Mouse (Mus musculus): ENCODE data around the gene Ankrd6.

Gene Ankrd6

GRCm38 (mm10) chr4:32905913-32906312, 44.7 kb downstream of the Ankrd6 start:
- DNase-seq (ENCODE audit: low read depth, low spot score) = no peak

GRCm38 (mm10) chr4:32905381-32905780, 45.3 kb downstream of the Ankrd6 start:
- DNase-seq (ENCODE audit: low read depth, low spot score) = no peak

GRCm38 (mm10) chr4:32903826-32904225, 46.8 kb downstream of the Ankrd6 start:
- DNase-seq (ENCODE audit: low read depth, low spot score) = no peak

GRCm38 (mm10) chr4:32899051-32899450, 51.6 kb downstream of the Ankrd6 start:
- DNase-seq (ENCODE audit: low read depth, low spot score) = no peak

GRCm38 (mm10) chr4:32891341-32891740, 59.3 kb downstream of the Ankrd6 start:
- DNase-seq (ENCODE audit: low read depth, low spot score) = no peak

GRCm38 (mm10) chr4:32890735-32891098, 59.9 kb downstream of the Ankrd6 start:
- no peak for DNase-seq (ENCODE audit: low read depth, low spot score)

- DNase-seq (ENCODE audit: low read depth, low spot score) = peak; percentile 10
Measured at GRCm38 (mm10) chr4:32889996-32890734, 60.5 kb downstream of the Ankrd6 start.

- no peak for DNase-seq (ENCODE audit: low read depth, low spot score)
Measured at GRCm38 (mm10) chr4:32889246-32889645, 61.4 kb downstream of the Ankrd6 start.

GRCm38 (mm10) chr4:32886479-32886878, 64.2 kb downstream of the Ankrd6 start:
- no peak for DNase-seq (ENCODE audit: low read depth, low spot score)

GRCm38 (mm10) chr4:32884599-32884998, 66.0 kb downstream of the Ankrd6 start:
- no peak for DNase-seq (ENCODE audit: low read depth, low spot score)

- DNase-seq (ENCODE audit: low read depth, low spot score) = no peak
Measured at GRCm38 (mm10) chr4:32881001-32881400, 69.6 kb downstream of the Ankrd6 start.

- DNase-seq (ENCODE audit: low read depth, low spot score) = no peak
Measured at GRCm38 (mm10) chr4:32874669-32875068, 76.0 kb downstream of the Ankrd6 start.

- DNase-seq (ENCODE audit: low read depth, low spot score) = peak; percentile 44
Measured at GRCm38 (mm10) chr4:32872189-32872749, 78.4 kb downstream of the Ankrd6 start.

- no peak for DNase-seq (ENCODE audit: low read depth, low spot score)
Measured at GRCm38 (mm10) chr4:32869370-32869769, 81.3 kb downstream of the Ankrd6 start.

GRCm38 (mm10) chr4:32868858-32869257, 81.8 kb downstream of the Ankrd6 start:
- DNase-seq (ENCODE audit: low read depth, low spot score) = no peak

GRCm38 (mm10) chr4:32868437-32868836, 82.2 kb downstream of the Ankrd6 start:
- no peak for DNase-seq (ENCODE audit: low read depth, low spot score)

GRCm38 (mm10) chr4:32867460-32867859, 83.2 kb downstream of the Ankrd6 start:
- DNase-seq (ENCODE audit: low read depth, low spot score) = peak; percentile 29

GRCm38 (mm10) chr4:32864867-32865242, 85.8 kb downstream of the Ankrd6 start:
- no peak for DNase-seq (ENCODE audit: low read depth, low spot score)

- no peak for DNase-seq (ENCODE audit: low read depth, low spot score)
Measured at GRCm38 (mm10) chr4:32864131-32864866, 86.3 kb downstream of the Ankrd6 start.

- DNase-seq (ENCODE audit: low read depth, low spot score) = no peak
Measured at GRCm38 (mm10) chr4:32863447-32864130, 87.1 kb downstream of the Ankrd6 start.

GRCm38 (mm10) chr4:32862751-32863446, 87.7 kb downstream of the Ankrd6 start:
- DNase-seq (ENCODE audit: low read depth, low spot score) = no peak
